Mouse (Mus musculus): Measurements from ENCODE around the gene Epas1.

DNA sequence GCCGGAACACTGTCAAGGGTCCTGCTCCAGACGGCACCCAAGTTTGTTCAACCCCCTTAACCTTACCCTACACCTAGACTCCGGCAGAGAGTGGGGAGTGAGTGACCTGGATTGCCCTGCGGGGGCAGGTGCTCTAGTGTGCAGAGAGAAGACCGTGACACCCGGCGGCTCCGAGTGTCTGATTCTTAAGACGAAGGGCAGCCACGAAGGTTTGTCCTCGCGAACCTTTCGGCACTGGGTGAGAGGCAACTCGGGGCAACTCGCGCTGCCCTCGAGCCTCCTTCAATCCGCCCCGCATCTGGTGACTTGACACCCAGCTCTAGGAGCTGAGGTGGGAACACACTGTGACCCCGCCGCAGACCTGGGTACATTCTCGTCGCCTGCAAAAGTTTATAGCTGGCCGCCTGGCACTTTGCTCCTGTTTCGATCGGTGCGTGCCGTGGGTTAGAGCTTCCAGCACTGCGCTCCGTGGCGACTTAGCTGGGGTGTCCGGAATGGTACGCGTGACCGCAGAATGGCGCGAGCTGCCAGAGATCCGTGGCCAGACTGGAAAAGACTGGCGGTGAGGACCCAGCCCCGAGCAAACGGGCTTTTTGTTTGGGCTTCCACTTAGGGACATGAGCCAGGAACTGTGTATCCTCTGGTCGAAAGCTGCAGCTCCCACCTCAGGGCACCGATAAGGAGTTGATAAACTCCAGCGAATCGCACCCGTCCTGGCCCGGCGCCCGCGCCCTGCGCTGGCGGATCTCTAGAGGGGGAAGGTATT is 1.5 kb downstream of the Epas1 start:
- TF ChIP-seq CTCF (conservative IDR thresholded peaks at IDR 0.05; ENCODE audit: low read length) (no peak), NANOG (IDR thresholded peaks at IDR 0.05; ENCODE audit: borderline replicate concordance, low read length) (no peak), POU5F1 (IDR thresholded peaks at IDR 0.05; ENCODE audit: borderline replicate concordance, low read length) (no peak)
